Mouse (Mus musculus): ENCODE measurements at regions not wholly inside any gene's neighbourhood (a gene's known extent, or its start where the extent isn't known, plus 50 kb on each side); places are given as distances from the start of the nearest gene placed in this dataset.

- no peak for TF ChIP-seq MXI1 (IDR thresholded peaks at IDR 0.05; ENCODE audit: low read depth, low read length)
- TF ChIP-seq POLR2A (IDR thresholded peaks at IDR 0.05; ENCODE audit: low read depth, low read length) = no peak
- TF ChIP-seq CTCF (conservative IDR thresholded peaks at IDR 0.05 in 1 of 2, IDR thresholded peaks at IDR 0.05 in 1 of 2; ENCODE audit: low read depth in 2 of 2, low read length in 2 of 2) = no peak
Measured at GRCm38 (mm10) chr14:17203251-17204015, 384.5 kb upstream of the Rarb start.

All from CH12.LX (cell line).